15 mouse cellular contexts compared by ENCODE assay signal in the genomic region with DNA sequence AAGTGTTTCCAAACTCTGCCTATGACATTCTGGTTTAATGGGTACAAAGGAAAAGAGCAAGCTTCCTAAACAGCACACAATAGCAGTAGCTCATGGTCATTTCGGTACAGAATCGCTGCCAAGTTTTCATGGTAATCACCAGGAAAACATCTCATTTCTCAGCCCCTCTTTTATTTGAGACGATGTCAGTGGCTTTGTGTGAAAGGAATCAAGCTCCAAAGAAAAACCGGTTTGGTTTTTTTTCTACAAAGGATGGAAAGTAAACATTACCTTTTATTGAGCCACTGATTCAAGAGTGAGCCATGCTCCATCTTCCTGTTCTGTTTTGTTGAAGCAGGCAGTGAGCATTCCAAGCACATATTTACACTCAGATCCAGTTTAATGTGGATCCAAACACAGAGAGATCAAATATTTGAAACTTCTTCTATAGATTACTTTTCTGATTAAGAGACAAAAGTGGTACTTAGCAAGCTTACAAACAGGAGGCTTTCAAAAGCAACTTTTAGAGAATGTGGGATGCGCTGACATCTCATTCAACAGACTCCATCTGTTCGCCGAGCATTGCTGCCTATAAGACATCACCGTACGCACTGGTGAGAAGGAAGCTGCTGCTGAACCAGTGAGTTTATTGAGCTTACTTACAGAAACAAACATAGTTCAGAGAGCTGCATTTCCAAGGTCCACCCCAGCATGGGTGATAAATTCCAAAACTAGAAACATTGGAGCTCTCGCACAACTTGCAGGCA. TPM values are rescaled to one million over a fixed set of nuclear protein-coding genes. Genes with fewer than 3 reads are reported as not detected.
DNase-seq lines count a peak whose midpoint lies in the region; ATAC-seq and TF ChIP-seq lines count a peak whose summit lies in the region.
"Had no signal": no experiment of that assay in that cellular context is flagged by ENCODE, and none has a peak within 500 bp of the region (broad histone marks: within the 10 kb centered on the region; RNA-seq: fewer than 3 reads in every experiment).

No protein-coding gene starts in this region.

- no peaks in the 10 kb centered on the region for H3K4me1 ChIP-seq in forebrain, postnatal 0 days (ENCODE audit: insufficient read depth)
- no peaks in the 10 kb centered on the region for H3K4me1 ChIP-seq in forebrain, embryonic 13.5 days

- H3K36me3 ChIP-seq in forebrain, postnatal 0 days (ENCODE audit: insufficient read depth): no peaks in the 10 kb centered on the region
- H3K36me3 ChIP-seq in forebrain, embryonic 13.5 days (ENCODE audit: poor library complexity, severe bottlenecking): no peaks in the 10 kb centered on the region
- H3K36me3 ChIP-seq: forebrain, embryonic 10.5 days; liver, embryonic 15.5 days had no signal

- no peak overlapping the region for H3K4me2 ChIP-seq in forebrain, postnatal 0 days (ENCODE audit: low read depth)
- H3K4me2 ChIP-seq in forebrain, embryonic 13.5 days: no peak overlapping the region
- H3K4me2 ChIP-seq: liver, embryonic 15.5 days had no signal

- WGBS in forebrain, postnatal 0 days: 43% methylated on average over 10 of the region's 10 CpGs
- WGBS in forebrain, embryonic 13.5 days: 60% methylated on average over 10 of the region's 10 CpGs

- H3K9me3 ChIP-seq in forebrain, postnatal 0 days (ENCODE audit: low read length): no peaks in the 10 kb centered on the region
- no peaks in the 10 kb centered on the region for H3K9me3 ChIP-seq in forebrain, embryonic 13.5 days (replicated peaks)
- H3K9me3 ChIP-seq: forebrain, embryonic 10.5 days; liver, embryonic 15.5 days had no signal

- ATAC-seq in forebrain, postnatal 0 days: peak; percentile 58; the same call in 1 of the 2 replicates
- no peak for ATAC-seq in forebrain, embryonic 13.5 days

- no peak for TF ChIP-seq CTCF in forebrain, postnatal 0 days (IDR thresholded peaks at IDR 0.05; ENCODE audit: low read depth)
- no peak for TF ChIP-seq CTCF in brain, embryonic 14.5 days (IDR thresholded peaks at IDR 0.05; ENCODE audit: borderline replicate concordance, extremely low read depth, insufficient read depth, insufficient read length)

- intact Hi-C loops in left cerebral cortex, postnatal 25 days (cut with DNase I): no loop called here
- intact Hi-C loops in left cerebral cortex, postnatal 36 days (cut with DNase I): no loop called here
- intact Hi-C loops in gastrocnemius, postnatal 36 days (cut with DNase I): no loop called here

- DNase-seq in forebrain, postnatal 0 days: peak; percentile 18
- peak; percentile 30 to 63 for DNase-seq in left cerebral cortex, postnatal 25 days (ENCODE audit: low spot score in 2 of 2)
- DNase-seq in left cerebral cortex, postnatal 36 days (ENCODE audit: low spot score in 2 of 2): no peak
- peak; percentile 68 for DNase-seq in brain, embryonic 14.5 days (ENCODE audit: low read depth)
- peak; percentile 12 for DNase-seq in right cerebral cortex, postnatal 4 days
- no peak for DNase-seq in kidney, postnatal 25 days
- no peak for DNase-seq in gastrocnemius, postnatal 36 days
- DNase-seq: cerebellum, adult 8-10 months; kidney, postnatal 36 days; lung, postnatal 4 days; thymus, adult 2 months had no signal

- no peaks in the 10 kb centered on the region for H3K27me3 ChIP-seq in forebrain, postnatal 0 days (ENCODE audit: insufficient read depth, low read length)
- no peaks in the 10 kb centered on the region for H3K27me3 ChIP-seq in forebrain, embryonic 13.5 days
- H3K27me3 ChIP-seq: liver, embryonic 15.5 days had no signal

- no peak overlapping the region for H3K9ac ChIP-seq in forebrain, postnatal 0 days
- H3K9ac ChIP-seq in forebrain, embryonic 13.5 days: no peak overlapping the region
- H3K9ac ChIP-seq: liver, embryonic 15.5 days had no signal

- no peak for TF ChIP-seq POLR2A in brain, embryonic 14.5 days (IDR thresholded peaks at IDR 0.05; ENCODE audit: borderline replicate concordance, extremely low read depth, insufficient read depth, insufficient read length, poor library complexity, severe bottlenecking)

- no peak overlapping the region for H3K4me3 ChIP-seq in forebrain, postnatal 0 days (ENCODE audit: low read depth, low read length)
- no peak overlapping the region for H3K4me3 ChIP-seq in forebrain, embryonic 13.5 days
- H3K4me3 ChIP-seq: forebrain, embryonic 10.5 days; liver, embryonic 15.5 days; myocyte had no signal

- no peak overlapping the region for H3K27ac ChIP-seq in forebrain, postnatal 0 days (ENCODE audit: low read depth, low read length)
- H3K27ac ChIP-seq in forebrain, embryonic 13.5 days: no peak overlapping the region
- H3K27ac ChIP-seq: forebrain, embryonic 10.5 days; liver, embryonic 15.5 days had no signal

RNA-seq across cellular contexts. Expression of a gene that starts 38.7 kb away (rescaled TPM):
- 19.2 and 23.2 TPM in 2 replicates for total RNA-seq in forebrain, postnatal 0 days (2014; rRNA removed)
- 20.0 and 27.9 TPM in 2 replicates for polyA plus RNA-seq in forebrain, postnatal 0 days (2015; fragmentation: Nextera tagmentation; extraction: Ambion mirVana)
- polyA plus RNA-seq in forebrain, embryonic 13.5 days (2015; fragmentation: Nextera tagmentation; extraction: Ambion mirVana): 18.3 and 19.0 TPM in 2 replicates
- 10 to 100 TPM; 65.1 to 73.9 TPM for total RNA-seq in left cerebral cortex, postnatal 25 days (2021)
- total RNA-seq in left cerebral cortex, postnatal 36 days (2021): 10 to 100 TPM; 57.9 to 77.5 TPM
- 12.8 and 17.4 TPM in 2 replicates for polyA plus RNA-seq in brain, embryonic 14.5 days (2012; rRNA removed)
- 10 to 100 TPM; 15.5 to 18.3 TPM for total RNA-seq in gastrocnemius, postnatal 36 days (2021)

RNA-seq across cellular contexts. Expression of a gene that starts 38.8 kb away (rescaled TPM):
- 3.1 and 3.8 TPM in 2 replicates for total RNA-seq in forebrain, postnatal 0 days (2014; rRNA removed)
- 1.3 and 1.5 TPM in 2 replicates for polyA plus RNA-seq in forebrain, postnatal 0 days (2015; fragmentation: Nextera tagmentation; extraction: Ambion mirVana)
- 1.3 and 1.5 TPM in 2 replicates for polyA plus RNA-seq in forebrain, embryonic 13.5 days (2015; fragmentation: Nextera tagmentation; extraction: Ambion mirVana)
- 1 to 10 TPM; 6.3 to 6.9 TPM for total RNA-seq in left cerebral cortex, postnatal 25 days (2021)
- 1 to 10 TPM; 6.5 to 6.7 TPM for total RNA-seq in left cerebral cortex, postnatal 36 days (2021)
- polyA plus RNA-seq in brain, embryonic 14.5 days (2012; rRNA removed): 2.4 and 3.1 TPM in 2 replicates
- total RNA-seq in gastrocnemius, postnatal 36 days (2021): 10 to 100 TPM; 15.1 to 38.5 TPM

Comparison
In these comparisons a context has a peak if more than half of its experiments do, and no peak if none do; other contexts are left out.
1. DNase-seq: peak in forebrain, postnatal 0 days (single experiment), left cerebral cortex, postnatal 25 days (2 of 2), brain, embryonic 14.5 days (single experiment) and right cerebral cortex, postnatal 4 days (single experiment); none in left cerebral cortex, postnatal 36 days (0 of 2), kidney, postnatal 25 days (0 of 2) and gastrocnemius, postnatal 36 days (0 of 2).